Mouse (Mus musculus) stomach, embryonic 14.5 days (tissue): ENCODE measurements at regions not wholly inside any gene's neighbourhood (a gene's known extent, or its start where the extent isn't known, plus 50 kb on each side); places are given as distances from the start of the nearest gene placed in this dataset.

ENCODE experiments used
- ATAC-seq: fragments of 200-750 bp; cut with Nextera tagmentation; 2 replicates; pipeline ENCODE4 v1.8.0; 2017; ENCODE audit warnings: low read depth, moderate TSS enrichment; ENCODE audit not compliant: insufficient number of reproducible peaks, insufficient read depth, low FRiP score
- H3K27ac ChIP-seq: fragments of 300-500 bp; sonication (generic); 2 replicates; pipeline ENCODE4 v1.5.1; 2014; ENCODE audit warnings: mild to moderate bottlenecking, low read length, moderate library complexity, mixed read lengths
- H3K27me3 ChIP-seq: fragments of 300-500 bp; sonication (generic); 2 replicates; pipeline ENCODE4 v1.6.1; 2014; ENCODE audit warnings: low read length, control low read depth, mixed read lengths; ENCODE audit not compliant: control insufficient read depth, insufficient read depth
- H3K36me3 ChIP-seq: fragments of 300-500 bp; sonication (generic); 2 replicates; pipeline ENCODE4 v1.6.1; 2014; ENCODE audit warnings: mild to moderate bottlenecking, control low read depth, low read length, moderate library complexity, mixed read lengths; ENCODE audit not compliant: control insufficient read depth, insufficient read depth
- H3K4me1 ChIP-seq: fragments of 300-500 bp; sonication (generic); 2 replicates; pipeline ENCODE4 v1.6.1; 2014; ENCODE audit warnings: low read length, control low read depth, mixed read lengths; ENCODE audit not compliant: control insufficient read depth, insufficient read depth
- H3K4me2 ChIP-seq: fragments of 300-500 bp; sonication (generic); replicated peaks from 2 replicates; pipeline ENCODE4 v1.6.1; 2014; ENCODE audit warnings: low read depth, low read length, control low read depth
- H3K4me3 ChIP-seq: fragments of 300-500 bp; sonication (generic); 2 replicates; pipeline ENCODE4 v1.5.1; 2014; ENCODE audit warnings: low read depth, low read length, control low read depth
- H3K9ac ChIP-seq: fragments of 300-500 bp; sonication (generic); replicated peaks from 2 replicates; pipeline ENCODE4 v1.6.1; 2014; ENCODE audit warnings: low read depth, mild to moderate bottlenecking, control low read depth, low read length, moderate library complexity, mixed read lengths
- H3K9me3 ChIP-seq: fragments of 300-500 bp; sonication (generic); 2 replicates; pipeline ENCODE4 v1.6.1; 2016; ENCODE audit warnings: low read depth, low read length, control low read depth; ENCODE audit not compliant: control insufficient read depth
- WGBS: fragments of 180-500 bp; shearing (Covaris S2); extraction: QIAGEN DNeasy Blood & Tissue Kit; methylation state at CpG from one replicate; pipeline ENCODE4 v1.1.7; 2014; 5-methylcytosine and 5-hydroxymethylcytosine counted together

DNA sequence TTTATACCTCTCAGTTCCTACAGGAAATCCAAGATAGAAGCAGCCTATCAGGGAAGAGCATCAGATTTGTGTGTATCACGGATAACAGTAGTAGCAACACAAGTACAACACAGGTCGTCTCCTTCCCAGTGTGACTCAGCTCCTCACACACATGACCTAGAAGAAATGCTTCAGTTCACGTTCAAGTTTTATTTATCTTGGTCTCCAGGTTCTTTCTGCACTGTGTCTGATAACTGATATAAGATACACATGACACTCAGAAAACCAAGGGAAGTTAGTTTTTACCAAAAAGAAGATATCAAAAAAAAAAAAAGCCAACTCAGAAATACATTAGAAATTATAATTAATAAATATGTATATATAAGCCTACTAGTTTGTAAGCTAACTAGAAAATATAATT lies 515.0 kb downstream of the Prdm13 start:
- H3K27ac ChIP-seq, result no peak overlapping the region
- no peaks in the 10 kb centered on the region for H3K9me3 ChIP-seq
- no peak overlapping the region for H3K4me3 ChIP-seq
- H3K36me3 ChIP-seq, result no peaks in the 10 kb centered on the region
- WGBS, result 74% methylated on average over 3 of the region's 3 CpGs
- ATAC-seq, result no peak
- no peaks in the 10 kb centered on the region for H3K27me3 ChIP-seq
- no peaks in the 10 kb centered on the region for H3K4me1 ChIP-seq
- H3K9ac ChIP-seq, result no peak overlapping the region
- no peak overlapping the region for H3K4me2 ChIP-seq

DNA sequence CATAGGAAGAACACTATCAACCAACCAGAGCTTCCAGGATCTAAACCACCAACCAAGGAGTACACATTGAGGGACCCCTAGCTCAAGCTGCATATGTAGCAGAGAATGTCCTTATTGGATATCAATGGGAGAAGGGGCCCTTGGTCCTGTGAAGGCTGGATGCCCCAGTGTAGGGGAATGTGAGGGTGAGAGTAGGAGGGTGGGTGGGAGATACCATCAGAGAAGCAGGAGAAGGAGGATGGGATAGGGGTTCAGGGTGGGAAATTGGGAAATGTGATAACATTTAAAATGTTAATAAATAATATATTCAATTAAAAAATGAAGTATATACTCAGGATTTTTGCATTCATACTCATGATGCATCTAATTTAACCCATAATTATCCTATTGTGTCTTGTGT lies 523.6 kb downstream of the Prdm13 start:
- Histone ChIP-seq H3K9me3 (no peaks in the 10 kb centered on the region), H3K9ac (no peak overlapping the region), H3K36me3 (no peaks in the 10 kb centered on the region), H3K27me3 (no peaks in the 10 kb centered on the region), H3K4me1 (no peaks in the 10 kb centered on the region), H3K27ac (no peak overlapping the region), H3K4me2 (no peak overlapping the region), H3K4me3 (no peak overlapping the region)
- ATAC-seq, result no peak

DNA sequence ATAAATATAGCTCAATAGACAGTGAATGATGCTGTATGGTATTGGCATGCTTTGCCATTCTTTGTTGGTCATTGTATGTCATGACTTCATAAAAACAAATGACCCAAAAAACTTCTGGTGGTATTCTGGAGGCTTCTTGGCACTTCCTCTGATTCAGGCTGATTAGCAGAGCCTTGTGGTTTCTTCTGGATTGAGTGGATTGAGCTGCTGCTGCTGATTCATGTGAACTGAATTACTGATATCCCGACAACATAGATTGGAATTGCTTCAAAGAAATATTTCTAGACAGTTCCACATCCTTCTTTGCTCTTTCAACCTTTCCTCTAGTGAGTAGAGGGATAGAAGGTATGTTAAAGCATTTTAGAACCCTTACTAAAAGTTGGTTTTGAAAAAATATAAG lies 559.9 kb downstream of the Prdm13 start:
- Histone ChIP-seq H3K9ac (no peak overlapping the region), H3K4me2 (no peak overlapping the region), H3K27me3 (no peaks in the 10 kb centered on the region), H3K36me3 (no peaks in the 10 kb centered on the region), H3K27ac (no peak overlapping the region), H3K4me3 (no peak overlapping the region), H3K9me3 (no peaks in the 10 kb centered on the region), H3K4me1 (no peaks in the 10 kb centered on the region)
- WGBS, result 94% methylated on average over 1 of the region's 1 CpGs
- ATAC-seq, result no peak

DNA sequence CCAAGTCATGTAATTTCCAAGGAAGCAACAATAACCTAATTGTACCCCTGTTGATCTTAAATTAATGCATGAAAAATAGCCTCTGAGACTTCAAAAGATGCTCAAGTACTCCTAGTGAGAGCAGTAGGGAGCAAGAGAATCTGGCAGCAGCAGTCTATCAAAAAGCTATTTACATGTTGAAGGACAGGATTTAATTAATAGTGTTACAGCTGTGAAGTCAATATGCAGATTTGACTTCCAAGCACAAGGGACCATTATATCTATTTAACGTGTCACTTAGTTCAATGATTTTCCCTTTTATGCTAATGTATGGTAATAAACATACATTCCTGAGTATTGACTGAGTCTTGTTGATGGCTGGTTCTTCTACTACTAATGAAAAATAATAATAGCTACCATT lies 590.0 kb downstream of the Prdm13 start:
- Histone ChIP-seq H3K27ac (no peak overlapping the region), H3K4me1 (no peaks in the 10 kb centered on the region), H3K36me3 (no peaks in the 10 kb centered on the region), H3K4me2 (no peak overlapping the region), H3K4me3 (no peak overlapping the region), H3K27me3 (no peaks in the 10 kb centered on the region), H3K9me3 (no peaks in the 10 kb centered on the region), H3K9ac (no peak overlapping the region)
- WGBS, result 82% methylated on average over 1 of the region's 1 CpGs
- ATAC-seq, result no peak

DNA sequence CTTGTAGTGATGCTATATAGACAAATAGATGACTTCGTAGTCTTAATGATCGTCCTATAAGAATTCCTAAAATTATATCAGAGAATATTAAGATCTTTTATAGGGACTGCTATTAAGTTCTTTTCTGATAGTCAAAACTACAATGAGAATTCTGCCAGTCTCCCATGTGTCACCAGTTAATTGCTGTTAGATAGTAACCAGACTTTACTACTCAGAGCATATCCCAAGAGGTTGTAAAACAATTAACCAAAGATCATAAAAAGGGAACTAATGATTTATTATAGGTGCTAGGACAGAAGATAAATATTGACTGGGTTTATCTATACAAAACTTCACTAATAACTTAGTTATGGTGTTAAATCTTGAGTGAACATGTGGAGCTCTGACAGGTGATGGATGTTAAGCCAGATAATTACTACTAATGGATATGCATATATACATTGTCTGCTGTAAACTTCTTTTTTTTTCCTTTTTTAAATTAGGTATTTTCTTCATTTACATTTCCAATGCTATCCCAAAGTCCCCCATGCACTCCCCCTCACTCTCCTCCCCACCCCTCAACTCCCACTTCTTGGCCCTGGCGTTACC lies 615.5 kb downstream of the Prdm13 start:
- Histone ChIP-seq H3K4me1 (no peaks in the 10 kb centered on the region), H3K4me3 (no peak overlapping the region), H3K27me3 (no peaks in the 10 kb centered on the region), H3K9ac (no peak overlapping the region), H3K4me2 (no peak overlapping the region), H3K27ac (no peak overlapping the region), H3K9me3 (no peaks in the 10 kb centered on the region), H3K36me3 (no peaks in the 10 kb centered on the region)
- 83% methylated on average over 3 of the region's 3 CpGs for WGBS
- no peak for ATAC-seq
